Mouse (Mus musculus) myocyte (in vitro differentiated cells): ENCODE measurements around the gene Hist1h2ak.

Source experiments
- CEBPB ChIP-seq: IDR thresholded peaks from 2 replicates; pipeline ENCODE4 v1.6.1; 2011; ENCODE audit warnings: mild to moderate bottlenecking, moderate library complexity; ENCODE audit not compliant: poor library complexity, insufficient read depth, severe bottlenecking
- E2F4 ChIP-seq: IDR thresholded peaks from one replicate; pipeline ENCODE4 v1.6.1; 2011; ENCODE audit warnings: mild to moderate bottlenecking, control low read depth, moderate library complexity; ENCODE audit not compliant: insufficient read depth
- MAX ChIP-seq: IDR thresholded peaks from one replicate; pipeline ENCODE4 v1.6.1; 2011; ENCODE audit warnings: low read depth, mild to moderate bottlenecking, control low read depth
- POLR2A ChIP-seq: IDR thresholded peaks from one replicate; pipeline ENCODE4 v1.6.1; 2011; ENCODE audit warnings: low read depth, mild to moderate bottlenecking, control low read depth, moderate library complexity; ENCODE audit not compliant: insufficient read length
- REST ChIP-seq: IDR thresholded peaks from one replicate; pipeline ENCODE4 v1.6.1; 2011; ENCODE audit warnings: mild to moderate bottlenecking, control low read depth, moderate library complexity; ENCODE audit not compliant: insufficient read depth, insufficient read length
- USF1 ChIP-seq: IDR thresholded peaks from one replicate; pipeline ENCODE4 v1.6.1; 2011; ENCODE audit warnings: low read depth, mild to moderate bottlenecking, control low read depth, moderate library complexity

- TF ChIP-seq POLR2A (no peak), E2F4 (no peak), CEBPB (no peak), USF1 (no peak), REST (no peak), MAX (no peak)
Observed at GRCm38 (mm10) chr13:21710031-21710711, 43.5 kb downstream of the Hist1h2ak start.
